Mouse (Mus musculus) myocyte (in vitro differentiated cells): ENCODE data around the gene Tpcn1.

Source experiments
- E2F4 ChIP-seq: IDR thresholded peaks from one replicate; pipeline ENCODE4 v1.6.1; 2011; ENCODE audit warnings: mild to moderate bottlenecking, control low read depth, moderate library complexity; ENCODE audit not compliant: insufficient read depth
- MAX ChIP-seq: IDR thresholded peaks from one replicate; pipeline ENCODE4 v1.6.1; 2011; ENCODE audit warnings: low read depth, mild to moderate bottlenecking, control low read depth
- MYOD1 ChIP-seq, 3 experiments: IDR thresholded peaks; one replicate each; pipeline ENCODE4 v1.6.1; 2011; ENCODE audit warnings: control low read depth in 2 of 3, low read depth in 2 of 3, mild to moderate bottlenecking in 2 of 3, moderate library complexity in 1 of 3; ENCODE audit not compliant: insufficient read length in 2 of 3, control insufficient read depth in 1 of 3
- MYOG ChIP-seq, 3 experiments: IDR thresholded peaks; one replicate each; pipeline ENCODE4 v1.6.1; 2011; ENCODE audit warnings: control low read depth in 2 of 3, low read depth in 2 of 3, mild to moderate bottlenecking in 2 of 3; ENCODE audit not compliant: insufficient read length in 2 of 3, control insufficient read depth in 1 of 3, insufficient read depth in 1 of 3
- POLR2A ChIP-seq: IDR thresholded peaks from one replicate; pipeline ENCODE4 v1.6.1; 2011; ENCODE audit warnings: low read depth, mild to moderate bottlenecking, control low read depth, moderate library complexity; ENCODE audit not compliant: insufficient read length
- POLR2AphosphoS2 ChIP-seq: IDR thresholded peaks from one replicate; pipeline ENCODE4 v1.6.1; 2011; ENCODE audit warnings: low read depth, control low read depth; ENCODE audit not compliant: insufficient read length
- REST ChIP-seq: IDR thresholded peaks from one replicate; pipeline ENCODE4 v1.6.1; 2011; ENCODE audit warnings: mild to moderate bottlenecking, control low read depth, moderate library complexity; ENCODE audit not compliant: insufficient read depth, insufficient read length
- TCF12 ChIP-seq: IDR thresholded peaks from one replicate; pipeline ENCODE4 v1.6.1; 2011; ENCODE audit warnings: mild to moderate bottlenecking, control low read depth; ENCODE audit not compliant: poor library complexity, insufficient read depth, severe bottlenecking
- TCF3 ChIP-seq: IDR thresholded peaks from one replicate; pipeline ENCODE4 v1.6.1; 2011; ENCODE audit warnings: low read depth, control low read depth; ENCODE audit not compliant: insufficient read length
- USF1 ChIP-seq: IDR thresholded peaks from one replicate; pipeline ENCODE4 v1.6.1; 2011; ENCODE audit warnings: low read depth, mild to moderate bottlenecking, control low read depth, moderate library complexity

DNA sequence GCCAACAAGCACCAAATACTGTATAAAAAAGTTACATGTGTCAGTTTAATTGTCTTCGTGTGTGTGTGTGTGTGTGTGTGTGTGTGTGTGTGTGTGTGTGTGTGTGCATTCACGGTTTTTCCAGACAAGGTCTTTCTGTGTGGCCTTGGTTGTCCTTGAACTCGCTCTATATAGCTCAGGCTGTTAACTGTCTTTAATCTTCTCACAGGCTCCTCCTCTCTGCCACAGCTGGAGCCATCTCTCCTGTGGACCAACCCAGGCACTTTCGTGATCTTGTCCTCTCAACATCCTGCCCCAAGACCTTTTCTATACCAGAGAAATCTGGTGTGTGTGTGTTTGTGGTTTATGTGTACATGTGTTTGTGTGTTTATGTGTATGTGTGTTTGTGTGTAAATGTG, 24.6 kb downstream of the Tpcn1 start:
- no peak for TF ChIP-seq MYOD1 (IDR thresholded peaks at IDR 0.05; ENCODE audit: control insufficient read depth in 1 of 3, insufficient read length in 2 of 3, low read depth in 2 of 3)
- TF ChIP-seq USF1, result no peak
- TF ChIP-seq POLR2A, result no peak
- no peak for TF ChIP-seq POLR2AphosphoS2
- TF ChIP-seq TCF3, result no peak
- TF ChIP-seq E2F4, result no peak
- TF ChIP-seq MAX, result no peak
- TF ChIP-seq TCF12, result no peak
- TF ChIP-seq MYOG (IDR thresholded peaks at IDR 0.05; ENCODE audit: control insufficient read depth in 1 of 3, insufficient read depth in 1 of 3, insufficient read length in 2 of 3, low read depth in 2 of 3), result no peak
- TF ChIP-seq REST, result no peak
